In genomic region chr11:33170489-33170888, GRCm38 (mm10) we compare ENCODE assay signal across 7 mouse cellular contexts. TPM values are rescaled to one million over a fixed set of nuclear protein-coding genes. Genes with fewer than 3 reads are reported as not detected.
DNase-seq lines count a peak whose midpoint lies in the region; TF ChIP-seq lines count a peak whose summit lies in the region.

No protein-coding gene starts in this region.

- no peak overlapping the region for H3K27ac ChIP-seq in ES-E14 (ENCODE audit: insufficient read depth, low read depth, low read length, poor library complexity, severe bottlenecking)

- H3K36me3 ChIP-seq in ES-E14 (ENCODE audit: control insufficient read depth, insufficient read depth, low read length, poor library complexity, severe bottlenecking): no peaks in the 10 kb centered on the region

- peak; percentile 45 for DNase-seq in layer of hippocampus, adult 11-12 months (ENCODE audit: low spot score)
- no peak for DNase-seq in layer of hippocampus, adult 9-11 months
- no peak for DNase-seq in ES-E14 (ENCODE audit: low read depth, low spot score)
- peak; percentile 65 for DNase-seq in adrenal gland, postnatal 25 days
- DNase-seq in frontal cortex, postnatal 36 days (ENCODE audit: low spot score in 2 of 2): peak; percentile 28 to 38
- DNase-seq in left cerebral cortex, postnatal 4 days: peak; percentile 63
- DNase-seq in retina, postnatal 7 days (ENCODE audit: low read depth, low spot score): peak; percentile 31

- intact Hi-C loops in left cerebral cortex, postnatal 4 days (cut with DNase I): loop anchor here (10.0 kb wide), 1 partner anchor 124 kb away; no protein-coding TSS in a partner anchor

- H3K9me3 ChIP-seq in ES-E14 (ENCODE audit: control insufficient read depth, insufficient read depth, low read depth, low read length): no peaks in the 10 kb centered on the region

- in situ Hi-C loops in ES-E14 (cut with MboI; ENCODE audit: low sequenced_read_pairs in 2 of 2, unreplicated experiment in 2 of 2): no loop called here

- H3K4me1 ChIP-seq in ES-E14 (ENCODE audit: control insufficient read depth in 2 of 2, insufficient read depth in 2 of 2, low read length in 2 of 2, poor library complexity in 1 of 2): 0 out of 4 replicates have a peak, but pooled peaks cover 0 to 2% of the 10 kb centered on the region in 2 experiments

- no peak overlapping the region for H3K9ac ChIP-seq in ES-E14 (ENCODE audit: insufficient read depth, low read depth, low read length, poor library complexity, severe bottlenecking)

- H3K4me3 ChIP-seq in ES-E14 (ENCODE audit: insufficient read depth in 1 of 2, low read depth in 1 of 2, low read length in 2 of 2, poor library complexity in 1 of 2, severe bottlenecking in 1 of 2): no peak overlapping the region

TF ChIP-seq in ES-E14, 5 proteins besides CTCF, POLR2A, EP300 and RAD21:
- TF ChIP-seq ZNF384 (IDR thresholded peaks at IDR 0.05; ENCODE audit: low read depth, low read length) (no peak), ZC3H11A (IDR thresholded peaks at IDR 0.05; ENCODE audit: borderline replicate concordance, low read depth, low read length) (peak; percentile 80; the same call in 1 of the 2 replicates)
TF ChIP-seq in ES-E14: peak in this region for 1.

RNA-seq across cellular contexts. Expression of gene Npm1, which starts 7.5 kb away (rescaled TPM):
- 1,823 and 2,502 TPM in 2 replicates for total RNA-seq in ES-E14 (2012; rRNA removed)
- total RNA-seq in adrenal gland, postnatal 25 days (2021): 285 and 327 TPM in 2 replicates
- total RNA-seq in left cerebral cortex, postnatal 4 days (2021): 100 to 1,000 TPM; 303 to 338 TPM

RNA-seq across cellular contexts. Expression of gene Fgf18, which starts 23.3 kb away (rescaled TPM):
- total RNA-seq in ES-E14 (2012; rRNA removed): 1.6 and 4.8 TPM in 2 replicates
- 0.79 and 1.6 TPM in 2 replicates for total RNA-seq in adrenal gland, postnatal 25 days (2021)
- total RNA-seq in left cerebral cortex, postnatal 4 days (2021): 1 to 10 TPM; 7.4 to 8.4 TPM

RNA-seq across cellular contexts. Expression of gene Tlx3, which starts 32.9 kb away (rescaled TPM):
- 0.48 and 0.54 TPM in 2 replicates for total RNA-seq in ES-E14 (2012; rRNA removed)
- 0.27 TPM in 1 of 2 replicates, not detected in the other for total RNA-seq in adrenal gland, postnatal 25 days (2021)
- not detected for total RNA-seq in left cerebral cortex, postnatal 4 days (2021)

Comparison
In these comparisons a context has a peak if more than half of its experiments do, and no peak if none do; other contexts are left out.
1. DNase-seq: peak in layer of hippocampus, adult 11-12 months (single experiment), adrenal gland, postnatal 25 days (single experiment), frontal cortex, postnatal 36 days (2 of 2), left cerebral cortex, postnatal 4 days (single experiment) and retina, postnatal 7 days (single experiment); none in layer of hippocampus, adult 9-11 months (single experiment) and ES-E14 (single experiment).